Mouse (Mus musculus) layer of hippocampus, postnatal 14 days (tissue): Measurements from ENCODE around the gene Rwdd2b. TPM values are rescaled to one million over a fixed set of nuclear protein-coding genes. Genes with fewer than 3 reads are reported as not detected.

Experiments
- DNase-seq, 2 experiments: peaks; one replicate each; pipeline ENCODE4 v3.0.0; 2021 to 2022; ENCODE audit warnings: low spot score in 2 of 2, mixed read lengths in 1 of 2
- total RNA-seq, 2 experiments: library from RNA; stranded (reverse); gene quantifications; 2 replicates each; pipeline ENCODE4 v1.2.3; 2021

The Rwdd2b gene
- total RNA-seq, 2 experiments from 2014 or later, result 9.3 to 10.5 TPM

DNA sequence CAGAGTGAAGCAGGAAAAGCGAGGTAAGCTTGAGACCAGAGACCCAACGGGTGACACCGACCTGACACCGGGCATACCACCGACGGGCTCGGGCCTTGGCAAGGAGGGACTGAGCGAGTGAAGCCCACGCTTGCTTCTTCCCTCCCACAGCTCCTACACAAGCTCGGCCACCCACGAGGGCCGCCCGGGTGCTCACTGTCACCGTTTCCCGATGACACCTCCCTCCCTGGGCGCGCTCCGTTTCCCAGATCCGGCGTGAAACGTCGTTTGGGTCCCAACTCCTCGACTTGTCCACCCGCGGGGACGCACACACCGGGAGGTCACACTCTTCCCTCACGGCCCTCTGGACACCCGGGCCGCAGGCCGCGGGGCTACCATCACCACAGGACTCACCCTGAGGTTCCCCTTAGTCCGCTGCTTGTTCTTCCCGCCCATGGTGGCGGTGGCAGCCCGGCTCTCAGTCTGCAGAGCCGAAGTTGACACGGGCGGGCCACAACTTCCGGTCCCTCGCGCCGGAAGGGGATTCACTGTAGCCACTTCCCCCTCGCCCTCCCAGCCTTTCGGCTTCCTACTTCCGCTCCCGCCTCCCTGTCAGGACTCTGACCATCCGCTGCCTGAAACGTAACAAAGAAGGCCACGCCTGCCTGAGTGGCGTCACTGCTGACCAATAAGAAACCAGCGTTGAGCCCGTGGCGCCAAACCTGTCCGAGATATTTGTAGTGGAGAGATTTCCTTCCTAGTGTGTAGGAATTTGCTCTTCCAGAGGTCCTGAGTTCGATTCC, 8.1 kb downstream of the Rwdd2b start, which contains the start of gene Ltn1:
Gene Ltn1, minus strand, starts transcription at position 580 of the 782 bp plus-strand sequence.
- peak; percentile 97 to 99 for DNase-seq

DNA sequence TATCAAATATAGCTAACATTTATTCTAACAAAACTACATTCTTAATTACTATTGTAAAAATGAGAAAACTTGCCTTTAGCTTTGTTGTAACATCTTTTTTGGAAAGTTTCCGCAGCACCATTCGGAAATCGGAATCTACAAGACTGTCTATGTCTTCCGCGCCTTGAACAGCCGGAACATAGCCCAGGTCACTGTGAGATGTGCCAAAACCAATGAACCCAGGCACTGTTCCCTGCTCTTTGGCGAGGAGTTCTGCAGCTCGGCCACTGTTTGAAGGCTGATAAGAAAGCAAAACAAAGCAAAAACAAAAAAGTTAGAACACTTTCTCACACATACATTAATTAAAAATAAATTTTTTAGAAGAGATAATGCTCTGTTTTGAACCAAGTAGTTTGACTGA, 12.9 kb downstream of the Rwdd2b start:
- DNase-seq, result no peak

DNA sequence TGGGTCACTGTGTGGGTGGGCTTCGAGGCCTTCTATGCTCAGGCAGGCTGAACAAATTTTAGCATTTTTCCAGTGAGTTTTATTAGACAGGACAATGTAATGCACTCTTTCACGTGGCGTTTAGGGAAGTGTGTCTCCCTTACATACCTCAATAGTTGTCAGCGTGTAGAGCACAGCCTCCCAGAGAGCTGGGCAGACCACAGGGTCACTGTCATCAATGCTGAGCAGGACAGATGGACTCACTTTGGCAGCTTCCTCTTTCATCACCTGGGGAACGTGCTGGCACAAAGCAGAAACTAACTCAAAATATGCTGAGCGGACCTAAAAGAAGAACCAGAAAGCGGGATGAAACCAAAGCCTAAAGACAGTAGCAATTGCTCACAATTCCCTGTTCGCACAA, 19.7 kb downstream of the Rwdd2b start:
- no peak for DNase-seq

DNA sequence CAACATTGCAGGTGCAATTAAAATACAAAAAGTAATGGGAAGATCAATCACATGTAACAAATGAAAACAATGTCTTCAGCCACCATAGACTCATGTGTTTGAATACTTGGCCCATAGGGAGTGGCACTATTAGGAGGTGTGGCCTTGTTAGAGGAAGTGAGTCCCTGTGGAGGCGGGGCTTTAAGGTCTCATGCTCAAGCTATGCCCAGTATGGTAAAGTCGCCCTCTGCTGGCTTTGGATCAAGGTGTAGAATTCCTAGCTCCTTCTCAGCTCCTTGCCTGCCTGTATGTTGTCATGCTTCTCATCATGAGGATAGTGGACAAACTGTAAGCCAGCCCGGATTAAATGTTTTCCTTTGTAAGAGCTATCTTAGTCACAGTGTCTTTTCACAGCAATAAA, 35.4 kb downstream of the Rwdd2b start:
- DNase-seq, result no peak

DNA sequence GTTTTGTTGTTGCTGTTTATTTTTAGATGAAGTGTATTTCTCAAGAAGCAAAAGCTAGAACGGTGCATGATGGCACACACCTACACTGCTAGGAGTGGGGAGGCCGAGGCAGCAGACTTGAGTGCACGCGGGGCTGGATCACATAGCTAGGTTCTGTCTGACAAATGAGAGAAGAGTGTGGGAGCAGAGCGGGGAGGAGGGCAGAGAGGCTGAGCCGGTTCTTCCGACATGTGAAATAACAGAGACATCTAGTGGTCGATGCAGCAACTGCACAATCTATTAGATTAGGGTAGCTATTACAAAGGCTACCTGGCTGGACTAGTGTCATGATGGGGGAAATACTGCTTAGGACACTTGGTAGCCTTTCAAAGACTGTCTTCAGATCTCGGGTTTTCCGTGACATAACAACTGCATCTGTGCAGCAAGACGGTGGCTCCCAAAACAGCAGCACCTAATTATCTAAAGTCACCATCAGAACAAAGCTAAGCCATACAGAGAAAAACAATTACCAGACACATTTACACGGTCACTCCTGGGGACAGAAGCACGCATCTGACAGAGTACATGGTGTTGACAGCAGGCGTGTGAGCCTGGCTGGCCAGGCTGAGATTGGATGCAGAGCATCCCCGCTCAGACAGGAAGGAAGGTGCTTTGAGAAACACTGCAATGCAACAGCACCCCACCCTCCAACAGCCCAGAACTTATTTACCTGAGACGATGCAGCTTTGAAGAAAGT, 46.4 kb downstream of the Rwdd2b start:
- DNase-seq, result peak; percentile 43 to 69

DNA sequence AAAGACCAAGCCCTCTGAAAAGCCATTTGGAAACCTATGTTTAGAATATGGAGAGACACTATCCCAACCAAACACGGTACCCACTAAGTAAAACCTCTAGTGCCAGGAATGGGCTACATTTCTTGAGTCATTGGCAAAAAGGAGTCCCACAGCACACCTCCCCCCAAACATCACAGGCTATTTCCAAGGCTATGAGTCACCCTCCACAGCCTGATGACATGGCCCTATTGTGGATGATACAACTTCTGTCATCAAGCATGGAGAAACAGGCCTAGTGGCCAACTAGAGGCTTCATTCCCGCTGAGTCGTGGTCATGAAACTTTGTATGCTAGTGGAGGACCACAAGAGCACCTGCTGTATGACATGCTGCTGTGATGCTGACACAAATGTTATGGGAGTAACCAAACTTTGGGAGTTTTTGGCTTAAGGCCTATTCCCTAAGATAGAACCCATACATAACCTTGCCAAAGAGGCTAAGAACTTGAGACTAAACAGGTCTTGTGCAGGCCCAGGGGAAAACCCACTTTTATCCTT, 52.9 kb downstream of the Rwdd2b start:
- DNase-seq, result no peak

DNA sequence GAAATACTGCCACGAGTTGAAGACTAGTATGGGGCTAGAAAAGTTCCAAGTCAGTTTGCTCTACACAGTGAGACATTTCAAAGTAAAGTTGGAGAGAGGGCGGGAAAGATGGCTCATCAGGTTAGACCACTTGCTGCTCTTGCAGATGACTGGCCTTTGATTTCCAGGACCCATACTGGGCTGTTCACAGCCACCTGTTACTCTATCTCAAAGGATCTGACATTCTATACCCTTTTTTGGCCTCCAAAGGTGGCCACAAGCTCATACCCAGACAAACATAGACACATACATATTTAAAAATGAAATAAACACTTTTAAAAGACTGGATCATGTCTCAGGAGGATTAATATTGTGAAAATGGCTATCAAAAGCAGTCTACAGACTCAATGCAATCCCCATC, 56.0 kb downstream of the Rwdd2b start:
- no peak for DNase-seq

Other genes with a start within 250 kb of the Rwdd2b start
- 10 to 100 TPM; 17.1 to 17.7 TPM for gene N6amt1, start 86.4 kb downstream of the Rwdd2b start, total RNA-seq
- gene Ltn1, start 8.0 kb downstream of the Rwdd2b start, total RNA-seq, result 10 to 100 TPM; 44.3 to 47.7 TPM
- gene Usp16, start 14.1 kb upstream of the Rwdd2b start, total RNA-seq, result 10 to 100 TPM; 48.7 to 52.8 TPM
- 100 to 1,000 TPM; 171 to 179 TPM for gene Cct8, start 55.3 kb upstream of the Rwdd2b start, total RNA-seq
- gene Map3k7cl, start 112.8 kb upstream of the Rwdd2b start, total RNA-seq, result under 1 TPM; 0.71 to 0.91 TPM